Comparison of ENCODE assay signal across 16 mouse cellular contexts in the genomic region with DNA sequence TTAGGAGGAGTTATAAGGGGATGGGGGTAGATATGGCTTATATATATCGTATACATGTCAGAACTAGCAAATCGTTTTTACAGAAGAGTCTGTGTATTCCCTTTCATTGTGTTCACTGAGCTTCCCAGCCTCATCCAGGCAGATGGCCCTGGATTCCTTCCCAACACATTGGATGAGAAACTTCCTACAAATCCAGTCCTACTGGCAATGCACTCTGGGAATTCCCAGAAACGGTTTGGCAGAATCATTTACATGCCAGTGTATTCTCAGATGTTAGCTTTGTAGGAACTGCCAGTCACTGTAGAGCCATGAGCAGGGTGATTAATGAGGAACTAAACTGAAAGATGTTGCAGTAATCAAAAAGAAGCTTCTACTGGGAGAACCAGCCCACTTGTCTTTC. TPM values are rescaled to one million over a fixed set of nuclear protein-coding genes. Genes with fewer than 3 reads are reported as not detected.
A peak's percentile ranks its signal among the peaks of the same experiment; 100 is the strongest.
DNase-seq lines count a peak whose midpoint lies in the region; ATAC-seq lines count a peak whose summit lies in the region.
"Had no signal": no experiment of that assay in that cellular context is flagged by ENCODE, and none has a peak within 500 bp of the region (broad histone marks: within the 10 kb centered on the region; RNA-seq: fewer than 3 reads in every experiment).

No protein-coding gene starts in this region.

- peak; percentile 21 for DNase-seq in lung, postnatal 10 days
- no peak for DNase-seq in lung, adult 18-20 months
- peak; percentile 66 for DNase-seq in brain, embryonic 18.5 days (ENCODE audit: low read depth, low spot score)
- peak; percentile 55 to 91 for DNase-seq in layer of hippocampus, postnatal 14 days (ENCODE audit: low spot score in 2 of 2)
- no peak for DNase-seq in embryo, embryonic 10.5 days (ENCODE audit: low spot score)
- DNase-seq: cerebellum, postnatal 25 days; kidney, postnatal 25 days; liver had no signal

- peaks cover 5% of the 10 kb centered on the region for H3K4me1 ChIP-seq in forebrain, embryonic 13.5 days
- peaks cover 5% of the 10 kb centered on the region for H3K4me1 ChIP-seq in forebrain, embryonic 12.5 days
- H3K4me1 ChIP-seq in kidney, embryonic 14.5 days (ENCODE audit: control insufficient read depth, insufficient read depth, low read length) = no peaks in the 10 kb centered on the region

- H3K9ac ChIP-seq in forebrain, embryonic 13.5 days = no peak overlapping the region
- H3K9ac ChIP-seq in forebrain, embryonic 12.5 days = no peak overlapping the region
- H3K9ac ChIP-seq in kidney, embryonic 14.5 days (ENCODE audit: low read depth, low read length) = no peak overlapping the region
- H3K9ac ChIP-seq: embryonic facial prominence, embryonic 13.5 days; heart, embryonic 13.5 days; neural tube, embryonic 13.5 days had no signal

- H3K4me2 ChIP-seq in forebrain, embryonic 13.5 days = no peak overlapping the region
- H3K4me2 ChIP-seq in forebrain, embryonic 12.5 days = no peak overlapping the region
- H3K4me2 ChIP-seq in kidney, embryonic 14.5 days (replicated peaks; ENCODE audit: low read depth, low read length) = no peak overlapping the region
- H3K4me2 ChIP-seq: embryonic facial prominence, embryonic 13.5 days; heart, embryonic 13.5 days; neural tube, embryonic 13.5 days had no signal

- no peak overlapping the region for H3K4me3 ChIP-seq in forebrain, embryonic 13.5 days
- H3K4me3 ChIP-seq in forebrain, embryonic 12.5 days (replicated peaks) = no peak overlapping the region
- H3K4me3 ChIP-seq in kidney, embryonic 14.5 days (ENCODE audit: low read length) = no peak overlapping the region
- H3K4me3 ChIP-seq: embryonic facial prominence, embryonic 13.5 days; heart, embryonic 13.5 days; hindbrain, embryonic 10.5 days; neural tube, embryonic 13.5 days had no signal

- H3K27ac ChIP-seq in forebrain, embryonic 13.5 days = no peak overlapping the region
- no peak overlapping the region for H3K27ac ChIP-seq in forebrain, embryonic 12.5 days
- H3K27ac ChIP-seq in kidney, embryonic 14.5 days (ENCODE audit: low read depth, low read length) = no peak overlapping the region
- H3K27ac ChIP-seq: embryonic facial prominence, embryonic 13.5 days; heart, embryonic 13.5 days; hindbrain, embryonic 10.5 days; neural tube, embryonic 13.5 days had no signal

- H3K9me3 ChIP-seq in forebrain, embryonic 13.5 days (replicated peaks) = no peaks in the 10 kb centered on the region
- H3K9me3 ChIP-seq in forebrain, embryonic 12.5 days = no peaks in the 10 kb centered on the region
- H3K9me3 ChIP-seq in kidney, embryonic 14.5 days (ENCODE audit: control insufficient read depth, low read length) = no peaks in the 10 kb centered on the region
- H3K9me3 ChIP-seq: embryonic facial prominence, embryonic 13.5 days; heart, embryonic 13.5 days; hindbrain, embryonic 10.5 days; neural tube, embryonic 13.5 days had no signal

- peak; percentile 55; the same call in 1 of the 2 replicates for ATAC-seq in forebrain, embryonic 13.5 days
- no peak for ATAC-seq in forebrain, embryonic 12.5 days (ENCODE audit: low FRiP score)
- no peak for ATAC-seq in kidney, embryonic 14.5 days (ENCODE audit: low FRiP score, low TSS enrichment)
- ATAC-seq: intestine, postnatal 0 days had no signal

- H3K27me3 ChIP-seq in forebrain, embryonic 13.5 days = no peaks in the 10 kb centered on the region
- no peaks in the 10 kb centered on the region for H3K27me3 ChIP-seq in forebrain, embryonic 12.5 days
- no peaks in the 10 kb centered on the region for H3K27me3 ChIP-seq in kidney, embryonic 14.5 days (ENCODE audit: control insufficient read depth, insufficient read depth, low read length)
- H3K27me3 ChIP-seq: embryonic facial prominence, embryonic 13.5 days; heart, embryonic 13.5 days; neural tube, embryonic 13.5 days had no signal

- 74% methylated on average over 3 of the region's 3 CpGs for WGBS in forebrain, embryonic 13.5 days
- WGBS in forebrain, embryonic 12.5 days = 78% methylated on average over 3 of the region's 3 CpGs
- WGBS in kidney, embryonic 14.5 days = 84% methylated on average over 3 of the region's 3 CpGs

- H3K36me3 ChIP-seq in forebrain, embryonic 13.5 days (ENCODE audit: poor library complexity, severe bottlenecking) = no peaks in the 10 kb centered on the region
- no peaks in the 10 kb centered on the region for H3K36me3 ChIP-seq in forebrain, embryonic 12.5 days (replicated peaks)
- H3K36me3 ChIP-seq in kidney, embryonic 14.5 days (ENCODE audit: control insufficient read depth, insufficient read depth, low read length) = no peaks in the 10 kb centered on the region
- H3K36me3 ChIP-seq: embryonic facial prominence, embryonic 13.5 days; heart, embryonic 13.5 days; hindbrain, embryonic 10.5 days; neural tube, embryonic 13.5 days had no signal

RNA-seq across cellular contexts. Expression of a gene that starts 36.6 kb away (rescaled TPM):
- 19.9 and 20.1 TPM in 2 replicates for polyA plus RNA-seq in forebrain, embryonic 13.5 days (2015; fragmentation: Nextera tagmentation; extraction: Ambion mirVana)
- polyA plus RNA-seq in forebrain, embryonic 12.5 days (2016; fragmentation: Nextera tagmentation; extraction: Ambion mirVana) = 23.9 and 25.0 TPM in 2 replicates
- total RNA-seq in layer of hippocampus, postnatal 14 days (2021) = 10 to 100 TPM; 23.5 to 28.8 TPM
- 22.2 and 35.2 TPM in 2 replicates for polyA plus RNA-seq in kidney, embryonic 14.5 days (2014; fragmentation: Nextera tagmentation; extraction: Ambion mirVana)

Comparison
In these comparisons a context has a peak if more than half of its experiments do, and no peak if none do; other contexts are left out.
1. DNase-seq: peak in lung, postnatal 10 days (single experiment), brain, embryonic 18.5 days (single experiment) and layer of hippocampus, postnatal 14 days (2 of 2); none in lung, adult 18-20 months (0 of 2) and embryo, embryonic 10.5 days (single experiment).